Mouse (Mus musculus): ENCODE measurements around the gene Zfp112.

Zfp112 gene

DNA sequence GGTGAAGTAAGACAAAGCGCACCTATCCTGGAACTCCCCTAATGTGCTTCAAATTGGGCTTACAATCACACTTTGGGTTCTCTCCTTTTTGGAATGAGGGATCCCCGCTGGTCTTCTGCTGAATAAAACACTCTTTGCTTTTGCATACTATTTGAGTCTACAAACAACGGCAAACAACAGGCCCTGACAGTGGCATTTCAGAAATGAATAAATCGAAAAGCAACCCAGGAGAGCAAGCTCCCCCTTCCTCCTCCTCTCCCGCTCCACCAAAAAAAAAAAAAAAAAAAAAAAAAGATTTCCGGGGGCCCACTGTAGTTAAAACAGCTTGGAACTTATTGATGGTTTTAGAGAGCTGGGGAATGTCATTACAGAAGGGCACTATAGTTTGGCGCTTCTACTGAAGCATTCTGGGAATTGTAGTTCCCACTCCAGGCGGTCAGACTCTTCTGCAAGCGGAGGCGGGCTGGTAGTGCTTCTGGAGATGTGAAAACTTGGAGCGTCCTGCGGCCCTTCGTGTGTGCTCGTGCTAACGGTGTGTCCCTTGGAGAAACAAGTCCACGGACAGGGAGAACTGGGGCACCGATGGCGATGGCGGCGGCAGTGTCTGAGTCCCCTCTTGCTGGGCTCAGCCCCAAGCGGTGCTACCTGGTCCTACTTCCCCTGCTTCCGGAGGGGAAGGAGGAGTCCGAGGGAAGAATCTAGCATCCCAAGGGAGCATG, 62.7 kb downstream of the Zfp112 start, which contains the start of gene Zfp114:
TSS of gene Zfp114 (plus strand) at position 443 of the 719 bp plus-strand sequence.
- intact Hi-C loops (cut with DNase I): no loop called here

DNA sequence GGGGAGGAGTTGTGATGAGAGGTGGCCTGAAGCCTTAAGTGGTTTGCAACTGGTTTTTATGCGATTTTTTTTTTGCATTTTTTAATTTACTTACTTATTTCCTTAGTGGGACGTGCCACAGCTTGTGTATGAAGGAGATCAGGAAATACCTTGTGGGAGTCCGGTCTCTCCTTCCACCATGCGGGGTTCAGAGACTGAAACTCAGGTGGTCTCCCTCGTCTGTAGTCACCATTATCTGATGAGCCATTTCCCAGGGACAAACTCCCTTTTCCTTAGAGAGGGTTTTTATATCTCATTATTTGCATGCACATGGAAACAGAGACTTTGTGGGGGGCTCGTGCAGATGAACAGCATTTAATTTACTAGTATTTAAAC, 63.2 kb downstream of the Zfp112 start:
- intact Hi-C loops (cut with DNase I): no loop called here
